Mouse (Mus musculus) MEL (cell line): Measurements from ENCODE around the gene Trak1. TPM values are rescaled to one million over a fixed set of nuclear protein-coding genes. Genes with fewer than 3 reads are reported as not detected.
A peak's percentile ranks its signal among the peaks of the same experiment; 100 is the strongest.

ENCODE experiments used
- DNase-seq: peaks from one replicate; pipeline ENCODE4 v3.0.0; 2011; ENCODE audit warnings: low read depth, low spot score
- H3K27ac ChIP-seq: 2 replicates; pipeline ENCODE4 v1.5.1; 2012; ENCODE audit warnings: low read depth, mild to moderate bottlenecking, control low read depth, low read length, moderate library complexity; ENCODE audit not compliant: control insufficient read depth
- H3K27me3 ChIP-seq, 2 experiments: fragments of 150-350 bp in 1 of 2; sonication (generic) in 1 of 2; 2 replicates each; pipeline ENCODE4 v1.6.1; 2012; ENCODE audit warnings: low read length in 2 of 2, mild to moderate bottlenecking in 2 of 2, improper control_type of control experiment in 1 of 2, moderate library complexity in 1 of 2; ENCODE audit not compliant: insufficient read depth in 2 of 2, control insufficient read depth in 1 of 2
- H3K36me3 ChIP-seq, 2 experiments: 2 replicates each; pipeline ENCODE4 v1.6.1; 2012 to 2014; ENCODE audit warnings: low read length in 2 of 2, improper control_type of control experiment in 1 of 2, inconsistent platforms in 1 of 2, mild to moderate bottlenecking in 1 of 2; ENCODE audit not compliant: insufficient read depth in 2 of 2, control insufficient read depth in 1 of 2
- H3K4me1 ChIP-seq, 2 experiments: fragments of 150-350 bp in 1 of 2; sonication (generic) in 1 of 2; 2 replicates each; pipeline ENCODE4 v1.6.1; 2012; ENCODE audit warnings: low read length in 2 of 2, improper control_type of control experiment in 1 of 2, mild to moderate bottlenecking in 1 of 2; ENCODE audit not compliant: insufficient read depth in 2 of 2, control insufficient read depth in 1 of 2
- H3K4me3 ChIP-seq, 2 experiments: fragments of 150-350 bp in 1 of 2; sonication (generic) in 1 of 2; 2 replicates each; pipeline ENCODE4 v1.5.1; 2012; ENCODE audit warnings: low read depth in 2 of 2, low read length in 2 of 2, mild to moderate bottlenecking in 2 of 2, moderate library complexity in 2 of 2, control low read depth in 1 of 2, improper control_type of control experiment in 1 of 2; ENCODE audit not compliant: control insufficient read depth in 1 of 2, insufficient read depth in 1 of 2
- H3K79me2 ChIP-seq: 2 replicates; pipeline ENCODE4 v1.6.1; 2012; ENCODE audit warnings: mild to moderate bottlenecking, low read length, moderate library complexity; ENCODE audit not compliant: control insufficient read depth, poor library complexity, insufficient read depth
- H3K9ac ChIP-seq: 2 replicates; pipeline ENCODE4 v1.6.1; 2012; ENCODE audit warnings: low read depth, mild to moderate bottlenecking, control low read depth, low read length, moderate library complexity; ENCODE audit not compliant: control insufficient read depth, poor library complexity, severe bottlenecking
- H3K9me3 ChIP-seq: fragments of 150-350 bp; sonication (generic); replicated peaks from 2 replicates; pipeline ENCODE4 v1.6.1; 2012; ENCODE audit warnings: mild to moderate bottlenecking, low read length, improper control_type of control experiment, moderate library complexity; ENCODE audit not compliant: insufficient read depth
- BHLHE40 ChIP-seq: IDR thresholded peaks from 2 replicates; pipeline ENCODE4 v1.6.1; 2012; ENCODE audit warnings: low read depth, mild to moderate bottlenecking, inconsistent platforms, low read length, improper control_type of control experiment, borderline replicate concordance
- CHD1 ChIP-seq: IDR thresholded peaks from 2 replicates; pipeline ENCODE4 v1.6.1; 2012; ENCODE audit warnings: low read depth, mild to moderate bottlenecking, inconsistent platforms, low read length, improper control_type of control experiment
- E2F4 ChIP-seq: IDR thresholded peaks from 2 replicates; pipeline ENCODE4 v1.6.1; 2011; ENCODE audit warnings: low read depth, low read length, improper control_type of control experiment, borderline replicate concordance
- EP300 ChIP-seq, 2 experiments: IDR thresholded peaks; 2 replicates each; pipeline ENCODE4 v1.6.1; 2011; ENCODE audit warnings: improper control_type of control experiment in 2 of 2, low read length in 2 of 2, low read depth in 1 of 2, mild to moderate bottlenecking in 1 of 2
- GATA1 ChIP-seq: IDR thresholded peaks from 2 replicates; pipeline ENCODE4 v1.6.1; 2011; ENCODE audit warnings: low read depth, low read length, improper control_type of control experiment
- MAX ChIP-seq: IDR thresholded peaks from 2 replicates; pipeline ENCODE4 v1.6.1; 2011; ENCODE audit warnings: low read length, improper control_type of control experiment
- MAZ ChIP-seq: IDR thresholded peaks from 2 replicates; pipeline ENCODE4 v1.6.1; 2012; ENCODE audit warnings: low read depth, mild to moderate bottlenecking, inconsistent platforms, low read length, improper control_type of control experiment
- MXI1 ChIP-seq: IDR thresholded peaks from 2 replicates; pipeline ENCODE4 v1.6.1; 2011; ENCODE audit warnings: mild to moderate bottlenecking, low read depth, low read length, improper control_type of control experiment
- POLR2A ChIP-seq, 2 experiments: IDR thresholded peaks; 2 replicates each; pipeline ENCODE4 v1.6.1; 2011 to 2012; ENCODE audit warnings: low read length in 2 of 2, mild to moderate bottlenecking in 2 of 2, control low read depth in 1 of 2, improper control_type of control experiment in 1 of 2, low read depth in 1 of 2, moderate library complexity in 1 of 2; ENCODE audit not compliant: control insufficient read depth in 1 of 2, insufficient read depth in 1 of 2, poor library complexity in 1 of 2
- POLR2AphosphoS2 ChIP-seq: IDR thresholded peaks from 2 replicates; pipeline ENCODE4 v1.6.1; 2011; ENCODE audit warnings: low read length, improper control_type of control experiment
- RAD21 ChIP-seq: IDR thresholded peaks from 2 replicates; pipeline ENCODE4 v1.6.1; 2011; ENCODE audit warnings: mild to moderate bottlenecking, low read depth, low read length, improper control_type of control experiment
- SIN3A ChIP-seq: IDR thresholded peaks from 2 replicates; pipeline ENCODE4 v1.6.1; 2012; ENCODE audit warnings: low read length, improper control_type of control experiment, inconsistent platforms
- TAL1 ChIP-seq: IDR thresholded peaks from 2 replicates; pipeline ENCODE4 v1.6.1; 2012; ENCODE audit warnings: mild to moderate bottlenecking, inconsistent platforms, low read length, moderate library complexity, mixed read lengths
- TCF12 ChIP-seq: IDR thresholded peaks from 2 replicates; pipeline ENCODE4 v1.6.1; 2014; ENCODE audit warnings: low read depth, mild to moderate bottlenecking, inconsistent platforms, low read length, improper control_type of control experiment, moderate library complexity
- USF1 ChIP-seq: IDR thresholded peaks from 2 replicates; pipeline ENCODE4 v1.6.1; 2014; ENCODE audit warnings: low read depth, mild to moderate bottlenecking, inconsistent platforms, low read length, improper control_type of control experiment, moderate library complexity
- ZC3H11A ChIP-seq: IDR thresholded peaks from 2 replicates; pipeline ENCODE4 v1.6.1; 2012; ENCODE audit warnings: low read depth, mild to moderate bottlenecking, inconsistent platforms, low read length, improper control_type of control experiment
- ZKSCAN1 ChIP-seq: IDR thresholded peaks from 2 replicates; pipeline ENCODE4 v1.6.1; 2012; ENCODE audit warnings: low read depth, mild to moderate bottlenecking, inconsistent platforms, low read length, improper control_type of control experiment, moderate library complexity
- ZMIZ1 ChIP-seq: IDR thresholded peaks from 2 replicates; pipeline ENCODE4 v1.6.1; 2012; ENCODE audit warnings: low read depth, mild to moderate bottlenecking, inconsistent platforms, low read length, improper control_type of control experiment, moderate library complexity
- ZNF384 ChIP-seq: IDR thresholded peaks from 2 replicates; pipeline ENCODE4 v1.6.1; 2012; ENCODE audit warnings: low read depth, mild to moderate bottlenecking, inconsistent platforms, low read length, improper control_type of control experiment
- polyA plus RNA-seq, 2 experiments: library from polyadenylated mRNA; stranded (reverse) in 1 of 2; unstranded in 1 of 2; fragments of >175 nt in 1 of 2; fragments of >200 nt in 1 of 2; gene quantifications; 2 replicates each; pipeline versions ENCODE4 v1.2.1 to v1.2.4; 2012; ENCODE audit warnings: low replicate concordance in 2 of 2, low read depth in 1 of 2; ENCODE audit not compliant: insufficient read length in 2 of 2, insufficient read depth in 1 of 2, missing spikeins in 1 of 2
- total RNA-seq: library from RNA; depleted of rRNA; stranded (reverse); fragments of 300-350 nt; gene quantifications from 2 replicates; pipeline ENCODE4 v1.2.3, GENCODE M21; 2012

Gene Trak1
- total and polyA plus RNA-seq, 3 experiments = 16.2 to 35.5 TPM; not detected in 1

GRCm38 (mm10) chr9:121405792-121406191 lies 108.5 kb downstream of the Trak1 start:
- no peak overlapping the region for H3K9ac ChIP-seq
- H3K4me3 ChIP-seq = no peak overlapping the region
- no peak for DNase-seq
- H3K9me3 ChIP-seq = no peaks in the 10 kb centered on the region
- peaks cover 0 to 7% of the 10 kb centered on the region in 2 experiments; a peak in 1 of 4 replicates for H3K4me1 ChIP-seq
- TF ChIP-seq TAL1 (no peak), CHD1 (no peak), RAD21 (no peak), POLR2A (IDR thresholded peaks at IDR 0.05; ENCODE audit: control insufficient read depth in 1 of 2, insufficient read depth in 1 of 2, low read depth in 1 of 2, low read length in 2 of 2, poor library complexity in 1 of 2) (no peak), TCF12 (no peak), USF1 (no peak), ZKSCAN1 (no peak), ZC3H11A (no peak), MAX (no peak), POLR2AphosphoS2 (no peak), ZNF384 (no peak), BHLHE40 (no peak), EP300 (IDR thresholded peaks at IDR 0.05; ENCODE audit: low read depth in 1 of 2, low read length in 2 of 2) (no peak), MAZ (no peak), MXI1 (no peak), E2F4 (no peak), ZMIZ1 (no peak)
- no peak overlapping the region for H3K27ac ChIP-seq
- no peaks in the 10 kb centered on the region for H3K36me3 ChIP-seq
- H3K27me3 ChIP-seq = no peaks in the 10 kb centered on the region
- no peaks in the 10 kb centered on the region for H3K79me2 ChIP-seq

GRCm38 (mm10) chr9:121414237-121414636 lies 116.9 kb downstream of the Trak1 start:
- peaks cover 0 to 3% of the 10 kb centered on the region in 2 experiments; a peak in 1 of 4 replicates for H3K4me1 ChIP-seq
- H3K27me3 ChIP-seq = no peaks in the 10 kb centered on the region
- H3K9ac ChIP-seq = no peak overlapping the region
- no peaks in the 10 kb centered on the region for H3K79me2 ChIP-seq
- no peak overlapping the region for H3K27ac ChIP-seq
- no peak overlapping the region for H3K4me3 ChIP-seq
- peaks cover 0 to 4% of the 10 kb centered on the region in 2 experiments; a peak in 2 of 4 replicates for H3K36me3 ChIP-seq
- TF ChIP-seq RAD21 (no peak), E2F4 (no peak), SIN3A (no peak), USF1 (no peak), GATA1 (0 out of 2 replicates have a peak, but pooled peaks have one; percentile 5)
- no peaks in the 10 kb centered on the region for H3K9me3 ChIP-seq
- peak; percentile 14 for DNase-seq
